Mouse (Mus musculus) kidney, embryonic 14.5 days (tissue): ENCODE results near the gene Sowaha. TPM values are rescaled to one million over a fixed set of nuclear protein-coding genes. Genes with fewer than 3 reads are reported as not detected.

ENCODE experiments used
- ATAC-seq: fragments of 200-750 bp; cut with Nextera tagmentation; 2 replicates; pipeline ENCODE4 v1.8.0; 2017; ENCODE audit warnings: moderate number of reproducible peaks, mild to moderate bottlenecking, moderate TSS enrichment, moderate library complexity; ENCODE audit not compliant: low FRiP score, low TSS enrichment
- H3K27ac ChIP-seq: fragments of 300-500 bp; sonication (generic); 2 replicates; pipeline ENCODE4 v1.5.1; 2014; ENCODE audit warnings: low read depth, mild to moderate bottlenecking, low read length, moderate library complexity, mixed read lengths
- H3K27me3 ChIP-seq: fragments of 300-500 bp; sonication (generic); 2 replicates; pipeline ENCODE4 v1.6.1; 2014; ENCODE audit warnings: mild to moderate bottlenecking, low read length; ENCODE audit not compliant: control insufficient read depth, insufficient read depth
- H3K36me3 ChIP-seq: fragments of 300-500 bp; sonication (generic); 2 replicates; pipeline ENCODE4 v1.6.1; 2014; ENCODE audit warnings: low read length, mixed read lengths; ENCODE audit not compliant: control insufficient read depth, insufficient read depth
- H3K4me1 ChIP-seq: fragments of 300-500 bp; sonication (generic); 2 replicates; pipeline ENCODE4 v1.6.1; 2014; ENCODE audit warnings: low read length, mixed read lengths; ENCODE audit not compliant: control insufficient read depth, insufficient read depth
- H3K4me2 ChIP-seq: fragments of 300-500 bp; sonication (generic); replicated peaks from 2 replicates; pipeline ENCODE4 v1.6.1; 2014; ENCODE audit warnings: low read depth, mild to moderate bottlenecking, low read length
- H3K4me3 ChIP-seq: fragments of 300-500 bp; sonication (generic); 2 replicates; pipeline ENCODE4 v1.5.1; 2014; ENCODE audit warnings: mild to moderate bottlenecking, low read length
- H3K9ac ChIP-seq: fragments of 300-500 bp; sonication (generic); 2 replicates; pipeline ENCODE4 v1.6.1; 2014; ENCODE audit warnings: low read depth, mild to moderate bottlenecking, low read length, moderate library complexity
- H3K9me3 ChIP-seq: fragments of 300-500 bp; sonication (generic); 2 replicates; pipeline ENCODE4 v1.6.1; 2016; ENCODE audit warnings: low read length; ENCODE audit not compliant: control insufficient read depth
- WGBS: fragments of 180-500 bp; shearing (Covaris S2); extraction: QIAGEN DNeasy Blood & Tissue Kit; methylation state at CpG from one replicate; pipeline ENCODE4 v1.1.7; 2014; 5-methylcytosine and 5-hydroxymethylcytosine counted together
- polyA plus RNA-seq: library from polyadenylated mRNA; unstranded; fragments of >200 nt; fragmentation: Nextera tagmentation; extraction: Ambion mirVana; gene quantifications from 2 replicates; pipeline ENCODE4 v1.2.1, GENCODE M21; 2014

Sowaha gene
- polyA plus RNA-seq, 1 experiment from 2014 or later = 0.09 TPM

DNA sequence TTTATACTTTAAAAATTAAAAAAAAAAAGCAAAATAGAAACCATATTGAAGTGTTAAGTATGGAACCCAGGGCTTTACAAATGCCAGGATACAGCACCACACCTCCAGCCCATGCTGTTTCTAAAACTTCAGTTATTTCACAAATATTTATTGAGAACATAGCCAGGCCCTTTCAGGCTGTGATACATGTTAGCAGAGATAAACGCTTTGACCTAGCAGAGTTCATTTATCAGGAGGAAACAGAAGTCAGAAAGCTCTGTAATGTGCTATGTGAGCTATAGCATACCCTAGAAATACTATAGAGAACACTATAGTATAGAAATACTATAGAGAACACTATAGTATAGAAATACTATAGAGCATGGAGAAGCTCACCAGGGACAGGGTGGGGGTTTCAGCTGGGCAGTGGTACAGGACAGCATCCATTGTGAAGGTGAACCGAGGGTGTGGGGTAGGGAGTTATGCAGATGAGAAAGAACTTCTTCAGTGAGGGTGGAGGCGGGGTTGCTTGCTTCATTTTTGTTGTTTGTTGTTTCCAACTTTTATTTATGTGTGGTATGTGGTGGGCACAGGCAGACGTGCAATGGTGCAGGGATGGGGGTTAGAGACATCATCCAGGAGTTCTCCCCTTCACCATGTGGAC lies 1.1 kb upstream of the Sowaha start:
- H3K27ac ChIP-seq = no peak overlapping the region
- 78% methylated on average over 4 of the region's 4 CpGs for WGBS
- no peak overlapping the region for H3K9ac ChIP-seq
- H3K4me3 ChIP-seq = no peak overlapping the region
- no peak for ATAC-seq
- H3K4me2 ChIP-seq = no peak overlapping the region
- peaks cover 47% of the 10 kb centered on the region for H3K27me3 ChIP-seq
- peaks cover 5% of the 10 kb centered on the region; the same call in 1 of the 2 replicates for H3K9me3 ChIP-seq
- H3K4me1 ChIP-seq = peaks cover 9% of the 10 kb centered on the region; the same call in 1 of the 2 replicates
- H3K36me3 ChIP-seq = no peaks in the 10 kb centered on the region

DNA sequence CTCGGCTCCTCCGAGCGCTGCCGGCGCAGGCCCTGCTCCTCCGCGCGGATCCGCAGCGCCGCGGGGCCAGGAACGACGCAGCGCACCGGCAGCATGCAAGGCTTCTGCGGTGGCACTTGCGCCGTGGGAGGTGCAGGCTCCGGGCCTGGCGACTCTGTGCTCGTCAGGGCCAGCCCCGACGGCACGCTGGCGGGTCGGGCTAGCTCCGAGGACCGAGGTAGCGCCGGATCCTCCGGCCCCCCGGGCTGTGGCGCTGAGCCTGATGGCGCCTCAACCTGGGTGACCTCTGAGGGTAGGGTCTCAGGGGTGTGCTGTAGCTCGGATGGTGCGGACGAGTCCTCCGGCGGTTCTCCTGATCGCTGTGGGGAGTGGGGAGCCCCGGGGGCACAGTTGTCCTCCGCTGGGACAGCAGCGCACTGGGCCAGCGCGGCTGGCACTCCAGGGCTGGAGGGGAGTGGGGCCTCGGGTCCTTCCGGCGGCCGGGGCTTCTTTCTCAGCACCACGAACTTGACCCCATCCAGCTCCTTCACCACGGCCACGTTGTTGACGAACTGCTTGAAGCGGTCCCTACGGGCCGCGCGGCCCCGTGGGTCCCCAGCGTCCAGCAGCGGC lies 797 bp downstream of the Sowaha start:
- 2% methylated on average over 43 of the region's 62 CpGs for WGBS
- Histone ChIP-seq H3K9ac (peak overlapping the region; percentile 50), H3K27ac (no peak overlapping the region)

DNA sequence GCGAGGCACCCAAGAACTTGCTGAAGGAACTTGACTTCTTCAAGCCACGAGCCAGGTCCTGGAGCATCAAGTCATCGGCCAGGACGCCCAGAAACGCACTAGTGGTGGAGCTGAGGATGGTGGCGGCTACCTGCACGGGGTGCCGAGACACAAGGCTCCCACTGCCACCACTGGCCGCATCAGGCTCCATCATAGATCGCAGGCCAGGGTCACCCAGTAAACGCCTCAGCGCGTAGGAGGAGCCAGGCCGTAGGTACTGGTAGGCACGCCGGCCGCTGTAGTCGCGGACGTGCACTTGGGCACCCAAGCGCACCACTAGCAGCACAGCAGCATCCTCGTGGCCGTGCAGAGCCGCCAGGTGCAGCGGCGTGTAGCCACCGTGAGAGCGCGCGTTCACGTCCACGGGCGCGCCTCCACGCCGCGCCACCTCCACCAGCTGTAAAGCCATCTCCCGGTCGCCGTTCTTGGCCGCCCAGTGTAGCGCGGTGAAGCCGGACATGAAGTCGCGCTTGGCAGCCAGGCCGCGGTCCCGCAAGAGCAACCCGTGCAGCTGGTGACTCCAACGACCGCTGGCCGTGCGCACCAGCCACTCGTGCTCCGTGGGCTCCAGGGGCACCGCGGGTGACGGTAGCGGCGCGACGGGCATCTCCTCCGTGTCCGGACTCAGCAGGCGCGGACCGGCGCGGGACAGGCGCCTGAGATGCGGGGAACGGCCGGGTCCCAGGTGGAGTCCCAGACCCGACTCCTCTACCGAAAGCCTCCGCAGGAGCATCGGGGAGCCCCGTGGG lies 1.5 kb downstream of the Sowaha start:
- Histone ChIP-seq H3K4me1 (peaks cover 9% of the 10 kb centered on the region; the same call in 1 of the 2 replicates), H3K4me2 (peak overlapping the region; percentile 67), H3K27me3 (peaks cover 48% of the 10 kb centered on the region), H3K4me3 (peak overlapping the region; percentile 42), H3K9me3 (peaks cover 5% of the 10 kb centered on the region; the same call in 1 of the 2 replicates), H3K36me3 (no peaks in the 10 kb centered on the region), H3K27ac (no peak overlapping the region), H3K9ac (peak overlapping the region; percentile 50)
- 5% methylated on average over 79 of the region's 79 CpGs for WGBS
- ATAC-seq = peak; percentile 71

More for the DNA sequence above, 797 bp downstream of the Sowaha start:
- Histone ChIP-seq H3K36me3 (no peaks in the 10 kb centered on the region), H3K9me3 (peaks cover 5% of the 10 kb centered on the region; the same call in 1 of the 2 replicates), H3K4me1 (peaks cover 9% of the 10 kb centered on the region; the same call in 1 of the 2 replicates), H3K4me2 (peak overlapping the region; percentile 67), H3K4me3 (peak overlapping the region; percentile 42), H3K27me3 (peaks cover 47% of the 10 kb centered on the region)
- ATAC-seq = peak; percentile 37; the same call in 1 of the 2 replicates

DNA sequence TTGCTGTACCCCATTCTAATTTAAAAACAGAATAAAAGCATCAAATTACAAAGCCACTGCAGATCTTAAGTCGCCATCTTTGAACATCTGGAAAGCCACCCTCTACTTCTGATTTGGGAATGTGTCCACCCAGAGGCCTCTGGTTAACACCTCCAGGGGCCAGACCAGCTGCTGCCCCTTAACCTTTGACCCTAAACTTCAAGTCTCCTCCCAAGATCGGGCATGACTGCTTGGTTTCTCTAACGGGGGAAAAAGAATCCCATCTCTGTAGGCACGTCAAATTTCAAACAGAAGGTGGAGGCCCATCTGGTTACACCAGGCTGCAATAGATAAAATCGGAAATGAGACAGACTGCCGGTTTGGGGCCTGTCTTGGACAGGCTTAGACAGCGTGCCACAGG lies 2.2 kb downstream of the Sowaha start:
- no peaks in the 10 kb centered on the region for H3K36me3 ChIP-seq
- H3K27ac ChIP-seq = no peak overlapping the region
- H3K4me1 ChIP-seq = peaks cover 9% of the 10 kb centered on the region; the same call in 1 of the 2 replicates
- H3K4me3 ChIP-seq = no peak overlapping the region
- 30% methylated on average over 7 of the region's 7 CpGs for WGBS
- H3K9ac ChIP-seq = no peak overlapping the region
- no peak overlapping the region for H3K4me2 ChIP-seq
- H3K9me3 ChIP-seq = peaks cover 5% of the 10 kb centered on the region; the same call in 1 of the 2 replicates
- H3K27me3 ChIP-seq = peaks cover 50% of the 10 kb centered on the region
- no peak for ATAC-seq

DNA sequence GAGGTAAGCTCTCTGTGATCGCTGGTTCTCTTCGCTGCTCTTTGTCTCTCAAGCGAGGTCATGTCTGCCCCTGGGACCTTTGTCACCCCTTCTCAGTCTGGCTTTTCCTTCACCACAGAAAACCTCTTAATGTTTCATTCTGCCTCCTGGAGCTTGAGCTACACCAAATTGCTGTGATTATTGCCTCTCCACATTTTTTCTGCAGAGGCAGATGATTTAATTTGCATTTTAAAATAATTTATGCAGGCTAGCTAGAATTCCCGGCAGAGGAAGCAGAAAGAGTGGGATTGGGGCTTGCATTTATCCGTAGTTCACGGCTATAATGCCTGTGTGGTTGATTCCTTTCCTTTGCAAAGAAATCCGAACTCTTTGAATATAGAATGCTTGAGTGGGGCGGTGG lies 4.5 kb downstream of the Sowaha start:
- 32% methylated on average over 8 of the region's 8 CpGs for WGBS
- H3K27ac ChIP-seq = no peak overlapping the region

DNA sequence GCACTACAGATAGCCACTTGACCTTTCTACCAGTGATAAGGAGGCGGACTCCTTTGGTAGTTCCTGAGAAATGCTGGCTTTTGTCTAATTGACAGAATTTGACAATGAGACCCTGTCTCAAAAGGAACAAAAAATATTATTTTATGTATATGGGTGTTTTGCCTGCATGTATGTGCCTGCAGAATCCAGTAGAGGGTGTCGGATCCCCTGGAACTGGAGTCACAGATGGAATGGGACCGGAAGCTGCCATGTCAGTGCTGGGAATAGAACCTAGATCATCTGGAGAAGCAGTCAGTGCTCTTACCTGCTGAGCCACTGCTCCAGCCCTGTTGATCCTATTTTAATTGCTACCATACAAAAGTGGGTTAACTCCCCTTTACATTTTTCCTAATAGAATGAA lies 7.4 kb downstream of the Sowaha start:
- Histone ChIP-seq H3K4me3 (no peak overlapping the region), H3K4me2 (no peak overlapping the region), H3K27ac (no peak overlapping the region), H3K9ac (no peak overlapping the region), H3K36me3 (no peaks in the 10 kb centered on the region), H3K27me3 (peaks cover 24% of the 10 kb centered on the region), H3K9me3 (no peaks in the 10 kb centered on the region), H3K4me1 (peaks cover 5% of the 10 kb centered on the region; the same call in 1 of the 2 replicates)
- ATAC-seq = no peak
- WGBS = 83% methylated on average over 3 of the region's 3 CpGs

More for the DNA sequence above, 4.5 kb downstream of the Sowaha start:
- Histone ChIP-seq H3K9me3 (peaks cover 5% of the 10 kb centered on the region; the same call in 1 of the 2 replicates), H3K9ac (no peak overlapping the region), H3K27me3 (peaks cover 48% of the 10 kb centered on the region), H3K4me2 (no peak overlapping the region), H3K36me3 (no peaks in the 10 kb centered on the region), H3K4me1 (peaks cover 13% of the 10 kb centered on the region; the same call in 1 of the 2 replicates), H3K4me3 (no peak overlapping the region)
- no peak for ATAC-seq

DNA sequence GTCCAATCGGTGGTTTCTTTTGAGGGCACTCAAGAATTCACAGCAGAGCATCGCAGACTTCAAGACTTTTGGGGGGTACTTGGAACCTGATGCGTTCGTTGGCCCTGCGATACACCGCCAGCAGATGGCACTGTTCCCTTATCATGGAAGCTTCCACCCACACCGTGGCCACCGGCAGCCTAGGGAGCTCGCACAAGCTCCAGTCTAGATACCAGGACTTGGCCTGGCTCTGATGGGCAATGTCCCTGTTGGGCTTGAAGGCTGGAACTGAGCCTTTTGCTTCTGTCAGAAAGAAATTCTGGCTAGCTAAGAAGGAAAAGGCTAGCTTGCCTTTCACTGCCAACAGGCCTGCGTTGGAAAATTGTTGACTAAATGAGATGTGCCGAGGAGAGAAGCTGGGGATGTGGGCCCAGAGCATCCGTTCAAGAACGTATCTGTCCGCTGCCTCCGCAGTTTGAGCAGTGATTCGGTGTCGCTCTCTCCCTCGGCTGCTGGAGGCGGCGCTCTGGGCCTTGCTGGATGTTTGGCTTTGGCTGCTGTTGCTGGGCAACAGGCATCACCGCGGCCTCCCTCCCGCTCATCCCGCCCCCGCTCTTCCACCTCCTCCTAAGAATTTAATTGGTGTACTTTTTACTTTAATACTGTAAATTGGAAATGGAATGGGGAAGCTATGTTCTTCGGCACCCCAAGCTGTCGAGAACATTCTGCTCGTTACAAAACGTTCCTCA lies 9.9 kb downstream of the Sowaha start, which contains the start of gene Gm9837:
Gene Gm9837, minus strand, starts transcription at position 512 of the 728 bp plus-strand sequence.
- Histone ChIP-seq H3K4me1 (peaks cover 5% of the 10 kb centered on the region; the same call in 1 of the 2 replicates), H3K9ac (peak within 1 kb of the TSS; percentile 31; the same call in 1 of the 2 replicates), H3K4me3 (peak within 1 kb of the TSS; percentile 12; the same call in 1 of the 2 replicates), H3K4me2 (peak within 1 kb of the TSS; percentile 41), H3K27ac (no peak within 1 kb of the TSS), H3K36me3 (no peaks in the 10 kb centered on the region), H3K9me3 (no peaks in the 10 kb centered on the region), H3K27me3 (peaks cover 37% of the 10 kb centered on the region)
- WGBS = 5% methylated on average over 29 of the region's 29 CpGs
- ATAC-seq = no peak; the same call in 1 of the 2 replicates

DNA sequence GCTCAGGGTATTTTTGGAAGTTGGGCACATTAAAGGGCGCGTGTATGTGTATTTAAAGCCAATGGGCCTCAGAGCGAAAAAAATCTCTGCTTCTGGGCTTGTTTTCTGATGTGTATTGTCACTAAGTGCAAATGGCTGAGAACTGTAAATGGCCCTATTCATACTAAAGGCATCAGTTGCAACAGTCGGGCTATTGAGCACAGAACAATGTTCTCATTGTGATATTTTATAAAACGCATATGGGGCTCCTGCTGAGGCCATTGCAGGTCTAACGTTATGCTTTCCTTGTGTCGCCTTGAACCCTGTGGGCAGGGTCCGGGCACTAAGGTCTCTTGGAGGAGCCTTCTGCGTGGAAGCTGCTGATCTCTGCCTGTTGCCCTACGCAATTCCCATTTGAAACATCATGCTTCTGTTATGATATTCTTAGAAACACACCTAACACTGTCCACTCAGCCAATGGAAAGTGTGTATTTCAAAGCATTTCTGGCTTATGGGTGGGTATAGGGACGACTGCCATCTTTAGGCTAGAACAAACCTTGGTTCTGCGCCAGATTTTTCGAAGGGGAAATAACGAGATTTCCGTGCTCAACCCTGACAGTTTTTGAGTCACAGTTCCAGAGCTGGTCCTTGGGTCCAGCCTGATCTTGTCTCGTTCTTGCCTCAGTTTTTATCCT lies 10.6 kb downstream of the Sowaha start:
- no peak for ATAC-seq
- H3K9me3 ChIP-seq = no peaks in the 10 kb centered on the region
- peak overlapping the region; percentile 41 for H3K4me2 ChIP-seq
- peaks cover 5% of the 10 kb centered on the region; the same call in 1 of the 2 replicates for H3K4me1 ChIP-seq
- no peak overlapping the region for H3K27ac ChIP-seq
- 43% methylated on average over 16 of the region's 16 CpGs for WGBS
- peak overlapping the region; percentile 31; the same call in 1 of the 2 replicates for H3K9ac ChIP-seq
- peaks cover 44% of the 10 kb centered on the region for H3K27me3 ChIP-seq
- H3K36me3 ChIP-seq = no peaks in the 10 kb centered on the region
- H3K4me3 ChIP-seq = no peak overlapping the region
